Comparison of ENCODE assay signal across 13 mouse cellular contexts in the genomic region with DNA sequence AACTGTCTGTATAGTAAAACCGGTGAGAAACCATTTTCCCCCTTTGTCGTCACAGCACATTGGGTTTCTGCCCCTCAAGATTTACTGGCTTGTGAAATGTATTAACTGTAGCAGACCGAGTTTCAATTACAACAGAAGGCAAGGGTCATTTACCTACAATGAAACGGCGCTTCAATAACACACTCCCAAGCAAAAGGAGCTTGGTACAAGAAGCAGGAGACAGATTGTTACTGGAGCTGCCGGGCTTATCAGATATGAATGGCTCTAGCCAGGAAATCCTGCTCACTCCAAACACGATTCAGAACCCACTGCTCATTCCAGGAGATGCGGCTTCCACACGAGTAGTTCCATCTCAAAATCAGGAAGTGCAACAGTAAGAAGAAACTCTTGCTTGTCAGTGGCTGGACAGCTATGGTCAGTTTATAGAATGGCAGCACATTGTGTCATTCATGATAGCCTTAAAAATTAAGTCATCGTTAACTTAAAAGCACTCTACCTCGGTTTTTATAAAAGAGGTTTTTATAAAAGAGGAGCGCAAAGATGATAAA. TPM values are rescaled to one million over a fixed set of nuclear protein-coding genes. Genes with fewer than 3 reads are reported as not detected.
A peak's percentile ranks its signal among the peaks of the same experiment; 100 is the strongest.
DNase-seq lines count a peak whose midpoint lies in the region; ATAC-seq and TF ChIP-seq lines count a peak whose summit lies in the region.
"Had no signal": no experiment of that assay in that cellular context is flagged by ENCODE, and none has a peak within 500 bp of the region (broad histone marks: within the 10 kb centered on the region; RNA-seq: fewer than 3 reads in every experiment).

No protein-coding gene starts in this region.

- 50% methylated on average over 12 of the region's 12 CpGs for WGBS in hindbrain, embryonic 14.5 days
- WGBS in limb, embryonic 15.5 days, result 30% methylated on average over 12 of the region's 12 CpGs

- peak; percentile 11 for DNase-seq in kidney, adult 18-20 months
- no peak for DNase-seq in kidney, adult 9 months
- peak; percentile 31 for DNase-seq in brain, embryonic 14.5 days (ENCODE audit: low read depth)
- no peak for DNase-seq in hindbrain, embryonic 14.5 days (ENCODE audit: low spot score)
- DNase-seq in adrenal gland, postnatal 14 days, result no peak
- DNase-seq in c-Kit-positive CD71-positive TER-119-positive erythroid progenitor cells, embryonic 14.5 days (ENCODE audit: low spot score), result no peak
- DNase-seq: cerebellum, postnatal 10 days; liver; lung, postnatal 14 days; thymus, postnatal 36 days had no signal

- ATAC-seq in hindbrain, embryonic 14.5 days (ENCODE audit: low FRiP score), result no peak
- ATAC-seq in limb, embryonic 15.5 days (ENCODE audit: insufficient number of reproducible peaks, low FRiP score, low TSS enrichment, low read depth), result no peak

- peaks cover 27% of the 10 kb centered on the region for H3K4me1 ChIP-seq in hindbrain, embryonic 14.5 days (replicated peaks; ENCODE audit: control insufficient read depth, insufficient read depth, low read length)
- peaks cover 6% of the 10 kb centered on the region; the same call in 1 of the 2 replicates for H3K4me1 ChIP-seq in limb, embryonic 15.5 days
- H3K4me1 ChIP-seq: embryonic facial prominence, embryonic 15.5 days had no signal

- no peaks in the 10 kb centered on the region for H3K9me3 ChIP-seq in hindbrain, embryonic 14.5 days (ENCODE audit: control insufficient read depth, low read length)
- no peaks in the 10 kb centered on the region for H3K9me3 ChIP-seq in limb, embryonic 15.5 days
- H3K9me3 ChIP-seq: embryonic facial prominence, embryonic 15.5 days had no signal

- no peak for TF ChIP-seq POLR2A in brain, embryonic 14.5 days (IDR thresholded peaks at IDR 0.05; ENCODE audit: borderline replicate concordance, extremely low read depth, insufficient read depth, insufficient read length, poor library complexity, severe bottlenecking)

- H3K27me3 ChIP-seq in hindbrain, embryonic 14.5 days (ENCODE audit: control insufficient read depth, insufficient read depth, low read length), result no peaks in the 10 kb centered on the region
- H3K27me3 ChIP-seq in limb, embryonic 15.5 days, result no peaks in the 10 kb centered on the region
- H3K27me3 ChIP-seq: embryonic facial prominence, embryonic 15.5 days had no signal

- no peaks in the 10 kb centered on the region for H3K36me3 ChIP-seq in hindbrain, embryonic 14.5 days (replicated peaks; ENCODE audit: control insufficient read depth, insufficient read depth)
- H3K36me3 ChIP-seq in limb, embryonic 15.5 days, result no peaks in the 10 kb centered on the region
- H3K36me3 ChIP-seq: embryonic facial prominence, embryonic 15.5 days had no signal

- no peak overlapping the region for H3K4me2 ChIP-seq in hindbrain, embryonic 14.5 days (replicated peaks)
- 0 out of 2 replicates have a peak overlapping the region, but pooled peaks have one; percentile 14 for H3K4me2 ChIP-seq in limb, embryonic 15.5 days
- H3K4me2 ChIP-seq: embryonic facial prominence, embryonic 15.5 days had no signal

- peak overlapping the region; percentile 49 for H3K27ac ChIP-seq in hindbrain, embryonic 14.5 days
- H3K27ac ChIP-seq in limb, embryonic 15.5 days, result no peak overlapping the region
- H3K27ac ChIP-seq: embryonic facial prominence, embryonic 15.5 days had no signal

- H3K4me3 ChIP-seq in hindbrain, embryonic 14.5 days (replicated peaks; ENCODE audit: low read length), result no peak overlapping the region
- H3K4me3 ChIP-seq in limb, embryonic 15.5 days, result no peak overlapping the region
- H3K4me3 ChIP-seq: embryonic facial prominence, embryonic 15.5 days; myocyte had no signal

- no peak overlapping the region for H3K9ac ChIP-seq in hindbrain, embryonic 14.5 days
- H3K9ac ChIP-seq in limb, embryonic 15.5 days, result no peak overlapping the region
- H3K9ac ChIP-seq: embryonic facial prominence, embryonic 15.5 days had no signal

- no peak for TF ChIP-seq CTCF in brain, embryonic 14.5 days (IDR thresholded peaks at IDR 0.05; ENCODE audit: borderline replicate concordance, extremely low read depth, insufficient read depth, insufficient read length)

RNA-seq across cellular contexts. Expression of gene Thumpd3, which starts 28.5 kb away (rescaled TPM):
- polyA plus RNA-seq in brain, embryonic 14.5 days (2012; rRNA removed), result 28.5 and 29.4 TPM in 2 replicates
- polyA plus RNA-seq in hindbrain, embryonic 14.5 days (2014; fragmentation: Nextera tagmentation; extraction: Ambion mirVana), result 45.5 and 49.1 TPM in 2 replicates
- polyA plus RNA-seq in limb, embryonic 15.5 days (2015; fragmentation: Nextera tagmentation; extraction: Ambion mirVana), result 45.1 and 46.7 TPM in 2 replicates
- total RNA-seq in adrenal gland, postnatal 14 days (2021), result 35.2 and 36.2 TPM in 2 replicates

RNA-seq across cellular contexts. Expression of gene Setd5, which starts 59.6 kb away (rescaled TPM):
- 55.2 and 77.4 TPM in 2 replicates for polyA plus RNA-seq in brain, embryonic 14.5 days (2012; rRNA removed)
- 53.3 and 58.7 TPM in 2 replicates for polyA plus RNA-seq in hindbrain, embryonic 14.5 days (2014; fragmentation: Nextera tagmentation; extraction: Ambion mirVana)
- polyA plus RNA-seq in limb, embryonic 15.5 days (2015; fragmentation: Nextera tagmentation; extraction: Ambion mirVana), result 77.3 and 79.8 TPM in 2 replicates
- 104 and 113 TPM in 2 replicates for total RNA-seq in adrenal gland, postnatal 14 days (2021)

Comparison
In these comparisons a context has a peak if more than half of its experiments do, and no peak if none do; other contexts are left out.
1. DNase-seq: peak in kidney, adult 18-20 months (single experiment) and brain, embryonic 14.5 days (single experiment); none in kidney, adult 9 months (single experiment), hindbrain, embryonic 14.5 days (single experiment), adrenal gland, postnatal 14 days (single experiment) and c-Kit-positive CD71-positive TER-119-positive erythroid progenitor cells, embryonic 14.5 days (single experiment).